Mouse (Mus musculus) liver, embryonic 14.5 days (tissue): Measurements from ENCODE around the gene Rnf5.

ENCODE experiments used
- CTCF ChIP-seq: IDR thresholded peaks from 2 replicates; pipeline ENCODE4 v1.5.1; 2016; ENCODE audit warnings: antibody characterized with exemption, low read depth, control low read depth
- EP300 ChIP-seq: IDR thresholded peaks from 2 replicates; pipeline ENCODE4 v1.6.1; 2016; ENCODE audit warnings: antibody characterized with exemption, low read depth

DNA sequence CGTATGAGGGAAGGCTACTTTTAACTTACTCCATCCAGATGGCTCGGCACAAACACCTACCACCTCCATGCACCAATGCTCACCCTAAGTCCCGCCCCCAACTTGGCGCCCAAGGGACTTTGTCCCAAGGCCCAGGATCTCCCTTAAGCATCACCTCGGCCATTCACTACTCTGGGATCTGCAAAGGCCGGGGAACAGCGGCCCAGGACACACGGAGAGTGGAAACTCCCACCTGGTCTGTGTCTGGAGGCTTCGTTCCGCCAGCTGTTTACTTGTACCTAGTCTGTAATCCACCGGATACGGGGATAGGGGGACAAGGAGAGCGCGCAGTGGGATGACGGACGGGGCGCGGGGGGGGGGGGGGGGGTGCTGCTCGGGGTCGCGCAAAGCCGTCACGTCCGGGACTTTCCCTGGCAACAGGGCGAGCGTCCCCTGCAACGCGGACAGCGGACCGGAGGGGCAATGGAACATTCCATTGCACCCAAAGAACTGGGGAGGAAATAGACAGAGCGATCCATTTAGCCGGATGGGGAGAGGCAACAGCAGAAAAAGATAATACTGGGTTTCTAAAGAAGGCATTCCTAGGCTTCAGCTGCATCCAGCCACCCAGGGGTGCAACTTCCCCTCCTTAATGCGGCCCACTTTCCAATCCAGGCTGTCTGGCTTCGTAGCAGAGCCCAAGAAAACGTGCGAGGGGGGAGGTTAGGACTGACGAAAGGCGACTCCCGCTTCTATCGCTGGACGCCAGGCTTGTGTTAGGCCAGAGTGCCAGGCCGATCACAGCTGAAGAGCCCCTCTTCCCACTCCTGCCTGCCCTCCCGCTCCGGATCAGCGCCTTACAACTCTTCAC is 23.8 kb upstream of the Rnf5 start:
- no peak for TF ChIP-seq CTCF
- TF ChIP-seq EP300 = no peak
